Mouse (Mus musculus) cortical plate, adult 2 months (tissue): ENCODE measurements around the gene Tsga10ip.

ENCODE experiments used
- CTCF ChIP-seq: fragments of 200-500 bp; IDR thresholded peaks from 2 replicates; pipeline ENCODE4 v1.5.1; 2011; ENCODE audit warnings: mild to moderate bottlenecking, control low read depth, low read length; ENCODE audit not compliant: insufficient read depth; ENCODE audit errors: extremely low read depth
- POLR2A ChIP-seq: fragments of 200-500 bp; IDR thresholded peaks from 2 replicates; pipeline ENCODE4 v1.6.1; 2011; ENCODE audit warnings: mild to moderate bottlenecking, low read length, control low read depth; ENCODE audit not compliant: insufficient read depth; ENCODE audit errors: extremely low read depth

DNA sequence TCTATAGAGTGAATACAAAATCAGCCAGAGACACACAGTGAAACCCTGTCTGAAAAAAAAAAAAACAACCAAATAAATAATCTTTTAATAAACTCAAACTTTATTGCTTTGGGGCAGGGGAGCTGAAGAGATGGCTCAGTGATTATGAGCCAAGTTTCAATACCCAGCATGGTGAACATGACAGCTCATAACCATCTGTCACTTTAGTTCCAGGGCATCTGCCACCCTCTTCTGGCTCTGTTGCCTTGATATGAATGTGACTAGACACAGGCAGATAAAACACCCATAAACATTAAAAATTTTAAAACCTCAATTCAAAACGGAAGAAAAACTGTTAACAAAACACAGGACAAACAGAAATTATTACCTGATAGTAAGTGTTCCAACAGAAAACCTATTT is 24.9 kb downstream of the Tsga10ip start:
- TF ChIP-seq CTCF, result no peak
- no peak for TF ChIP-seq POLR2A
